Mouse (Mus musculus) left cerebral cortex, adult 11 months (tissue): ENCODE measurements around the gene Gm49425.
"Not testable (repeated sequence)": the region's sequence is repeated elsewhere in the genome, so short reads cannot be mapped to it uniquely, and the experiment has no call there.

Experiments
- DNase-seq: peaks from one replicate; pipeline ENCODE4 v3.0.0; 2022; ENCODE audit warnings: low spot score

Gene Gm49425

GRCm38 (mm10) chr15:101517161-101517560, at the start of gene Gm49425:
TSS of gene Gm49425 (minus strand) at chr15:101517261.
- DNase-seq, result not testable (repeated sequence)

- no peak for DNase-seq
Measured at GRCm38 (mm10) chr15:101562850-101563249, 45.8 kb upstream of the Gm49425 start, which contains the start of gene Krt90. TSS of gene Krt90 (minus strand) at chr15:101562950.

GRCm38 (mm10) chr15:101558034-101558646, 41.1 kb upstream of the Gm49425 start:
- DNase-seq, result no peak

- DNase-seq, result no peak
Measured at GRCm38 (mm10) chr15:101553169-101553568, 36.1 kb upstream of the Gm49425 start.

GRCm38 (mm10) chr15:101552188-101552587, 35.1 kb upstream of the Gm49425 start:
- DNase-seq, result no peak

GRCm38 (mm10) chr15:101550567-101550966, 33.5 kb upstream of the Gm49425 start, which contains the start of gene Krt82:
TSS of gene Krt82 (minus strand) at chr15:101550667.
- DNase-seq, result no peak

GRCm38 (mm10) chr15:101544478-101544877, 27.4 kb upstream of the Gm49425 start:
- no peak for DNase-seq

GRCm38 (mm10) chr15:101542543-101542942, 25.5 kb upstream of the Gm49425 start:
- DNase-seq, result no peak

- no peak for DNase-seq
Measured at GRCm38 (mm10) chr15:101538580-101538900, 21.5 kb upstream of the Gm49425 start.

- no peak for DNase-seq
Measured at GRCm38 (mm10) chr15:101537864-101538579, 21.0 kb upstream of the Gm49425 start.

- DNase-seq, result no peak
Measured at GRCm38 (mm10) chr15:101536054-101536850, 19.2 kb upstream of the Gm49425 start.

- no peak for DNase-seq
Measured at GRCm38 (mm10) chr15:101532720-101533119, 15.7 kb upstream of the Gm49425 start, which contains the start of gene Krt84. TSS of gene Krt84 (minus strand) at chr15:101532820.

- no peak for DNase-seq
Measured at GRCm38 (mm10) chr15:101522556-101523232, 5.6 kb upstream of the Gm49425 start.

- peak; percentile 63 for DNase-seq
Measured at GRCm38 (mm10) chr15:101519792-101520191, 2.7 kb upstream of the Gm49425 start.

GRCm38 (mm10) chr15:101508247-101508646, 8.8 kb downstream of the Gm49425 start:
- DNase-seq, result no peak

- no peak for DNase-seq
Measured at GRCm38 (mm10) chr15:101506896-101507758, 9.9 kb downstream of the Gm49425 start.

- DNase-seq, result no peak
Measured at GRCm38 (mm10) chr15:101497181-101497580, 19.9 kb downstream of the Gm49425 start.

- DNase-seq, result no peak
Measured at GRCm38 (mm10) chr15:101495266-101495665, 21.8 kb downstream of the Gm49425 start.

GRCm38 (mm10) chr15:101494203-101494602, 22.9 kb downstream of the Gm49425 start:
- DNase-seq, result no peak

GRCm38 (mm10) chr15:101493713-101494112, 23.3 kb downstream of the Gm49425 start:
- no peak for DNase-seq

GRCm38 (mm10) chr15:101492718-101493117, 24.3 kb downstream of the Gm49425 start:
- no peak for DNase-seq
